Mouse (Mus musculus) MEL (cell line): Measurements from ENCODE around the gene Vti1a. TPM values are rescaled to one million over a fixed set of nuclear protein-coding genes. Genes with fewer than 3 reads are reported as not detected.

Experiments used
- DNase-seq: peaks from one replicate; pipeline ENCODE4 v3.0.0; 2011; ENCODE audit warnings: low read depth, low spot score
- H3K27ac ChIP-seq: 2 replicates; pipeline ENCODE4 v1.5.1; 2012; ENCODE audit warnings: low read depth, mild to moderate bottlenecking, control low read depth, low read length, moderate library complexity; ENCODE audit not compliant: control insufficient read depth
- H3K27me3 ChIP-seq, 2 experiments: fragments of 150-350 bp in 1 of 2; sonication (generic) in 1 of 2; 2 replicates each; pipeline ENCODE4 v1.6.1; 2012; ENCODE audit warnings: low read length in 2 of 2, mild to moderate bottlenecking in 2 of 2, improper control_type of control experiment in 1 of 2, moderate library complexity in 1 of 2; ENCODE audit not compliant: insufficient read depth in 2 of 2, control insufficient read depth in 1 of 2
- H3K36me3 ChIP-seq, 2 experiments: 2 replicates each; pipeline ENCODE4 v1.6.1; 2012 to 2014; ENCODE audit warnings: low read length in 2 of 2, improper control_type of control experiment in 1 of 2, inconsistent platforms in 1 of 2, mild to moderate bottlenecking in 1 of 2; ENCODE audit not compliant: insufficient read depth in 2 of 2, control insufficient read depth in 1 of 2
- H3K4me1 ChIP-seq, 2 experiments: fragments of 150-350 bp in 1 of 2; sonication (generic) in 1 of 2; 2 replicates each; pipeline ENCODE4 v1.6.1; 2012; ENCODE audit warnings: low read length in 2 of 2, improper control_type of control experiment in 1 of 2, mild to moderate bottlenecking in 1 of 2; ENCODE audit not compliant: insufficient read depth in 2 of 2, control insufficient read depth in 1 of 2
- H3K4me3 ChIP-seq, 2 experiments: fragments of 150-350 bp in 1 of 2; sonication (generic) in 1 of 2; 2 replicates each; pipeline ENCODE4 v1.5.1; 2012; ENCODE audit warnings: low read depth in 2 of 2, low read length in 2 of 2, mild to moderate bottlenecking in 2 of 2, moderate library complexity in 2 of 2, control low read depth in 1 of 2, improper control_type of control experiment in 1 of 2; ENCODE audit not compliant: control insufficient read depth in 1 of 2, insufficient read depth in 1 of 2
- H3K79me2 ChIP-seq: 2 replicates; pipeline ENCODE4 v1.6.1; 2012; ENCODE audit warnings: mild to moderate bottlenecking, low read length, moderate library complexity; ENCODE audit not compliant: control insufficient read depth, poor library complexity, insufficient read depth
- H3K9ac ChIP-seq: 2 replicates; pipeline ENCODE4 v1.6.1; 2012; ENCODE audit warnings: low read depth, mild to moderate bottlenecking, control low read depth, low read length, moderate library complexity; ENCODE audit not compliant: control insufficient read depth, poor library complexity, severe bottlenecking
- H3K9me3 ChIP-seq: fragments of 150-350 bp; sonication (generic); replicated peaks from 2 replicates; pipeline ENCODE4 v1.6.1; 2012; ENCODE audit warnings: mild to moderate bottlenecking, low read length, improper control_type of control experiment, moderate library complexity; ENCODE audit not compliant: insufficient read depth
- BHLHE40 ChIP-seq: IDR thresholded peaks from 2 replicates; pipeline ENCODE4 v1.6.1; 2012; ENCODE audit warnings: low read depth, mild to moderate bottlenecking, inconsistent platforms, low read length, improper control_type of control experiment, borderline replicate concordance
- CHD1 ChIP-seq: IDR thresholded peaks from 2 replicates; pipeline ENCODE4 v1.6.1; 2012; ENCODE audit warnings: low read depth, mild to moderate bottlenecking, inconsistent platforms, low read length, improper control_type of control experiment
- CHD2 ChIP-seq: IDR thresholded peaks from 2 replicates; pipeline ENCODE4 v1.6.1; 2011; ENCODE audit warnings: low read length, improper control_type of control experiment
- CTCF ChIP-seq, 3 experiments: IDR thresholded peaks in 2 of 3; conservative IDR thresholded peaks in 1 of 3; 2 replicates each; pipeline ENCODE4 v1.5.1; 2011 to 2012; ENCODE audit warnings: low read length in 3 of 3, low read depth in 2 of 3, mild to moderate bottlenecking in 2 of 3, improper control_type of control experiment in 1 of 3, inconsistent platforms in 1 of 3, mixed read lengths in 1 of 3, moderate library complexity in 1 of 3; ENCODE audit not compliant: control insufficient read depth in 1 of 3, insufficient read depth in 1 of 3, poor library complexity in 1 of 3, severe bottlenecking in 1 of 3
- ELF1 ChIP-seq: IDR thresholded peaks from 2 replicates; pipeline ENCODE4 v1.6.1; 2014; ENCODE audit warnings: low read depth, mild to moderate bottlenecking, inconsistent platforms, low read length, improper control_type of control experiment, moderate library complexity
- EP300 ChIP-seq, 2 experiments: IDR thresholded peaks; 2 replicates each; pipeline ENCODE4 v1.6.1; 2011; ENCODE audit warnings: improper control_type of control experiment in 2 of 2, low read length in 2 of 2, low read depth in 1 of 2, mild to moderate bottlenecking in 1 of 2
- ETS1 ChIP-seq: IDR thresholded peaks from 2 replicates; pipeline ENCODE4 v1.6.1; 2012; ENCODE audit warnings: low read depth, mild to moderate bottlenecking, inconsistent platforms, low read length, improper control_type of control experiment, moderate library complexity
- GABPA ChIP-seq: IDR thresholded peaks from 2 replicates; pipeline ENCODE4 v1.6.1; 2012; ENCODE audit warnings: low read depth, mild to moderate bottlenecking, inconsistent platforms, low read length, improper control_type of control experiment, moderate library complexity
- GATA1 ChIP-seq: IDR thresholded peaks from 2 replicates; pipeline ENCODE4 v1.6.1; 2011; ENCODE audit warnings: low read depth, low read length, improper control_type of control experiment
- HCFC1 ChIP-seq: IDR thresholded peaks from 2 replicates; pipeline ENCODE4 v1.6.1; 2012; ENCODE audit warnings: low read depth, mild to moderate bottlenecking, inconsistent platforms, low read length, improper control_type of control experiment, moderate library complexity
- JUND ChIP-seq: IDR thresholded peaks from 2 replicates; pipeline ENCODE4 v1.6.1; 2011; ENCODE audit warnings: low read depth, mild to moderate bottlenecking, improper control_type of control experiment, low read length
- KAT2A ChIP-seq: conservative IDR thresholded peaks from 2 replicates; pipeline ENCODE4 v1.6.1; 2012; ENCODE audit warnings: low read depth, low read length, improper control_type of control experiment, inconsistent platforms
- MAFK ChIP-seq: IDR thresholded peaks from 2 replicates; pipeline ENCODE4 v1.6.1; 2011; ENCODE audit warnings: low read depth, mild to moderate bottlenecking, low read length, improper control_type of control experiment, borderline replicate concordance
- MAX ChIP-seq: IDR thresholded peaks from 2 replicates; pipeline ENCODE4 v1.6.1; 2011; ENCODE audit warnings: low read length, improper control_type of control experiment
- MAZ ChIP-seq: IDR thresholded peaks from 2 replicates; pipeline ENCODE4 v1.6.1; 2012; ENCODE audit warnings: low read depth, mild to moderate bottlenecking, inconsistent platforms, low read length, improper control_type of control experiment
- MEF2A ChIP-seq: IDR thresholded peaks from 2 replicates; pipeline ENCODE4 v1.6.1; 2014; ENCODE audit warnings: low read depth, mild to moderate bottlenecking, inconsistent platforms, low read length, improper control_type of control experiment; ENCODE audit not compliant: poor library complexity, insufficient replicate concordance, severe bottlenecking; ENCODE audit errors: extremely low read depth
- MXI1 ChIP-seq: IDR thresholded peaks from 2 replicates; pipeline ENCODE4 v1.6.1; 2011; ENCODE audit warnings: mild to moderate bottlenecking, low read depth, low read length, improper control_type of control experiment
- MYB ChIP-seq: IDR thresholded peaks from 2 replicates; pipeline ENCODE4 v1.6.1; 2011; ENCODE audit warnings: mild to moderate bottlenecking, low read depth, low read length, improper control_type of control experiment
- NELFE ChIP-seq: IDR thresholded peaks from 2 replicates; pipeline ENCODE4 v1.6.1; 2011; ENCODE audit warnings: low read depth, low read length, improper control_type of control experiment
- NRF1 ChIP-seq: IDR thresholded peaks from 2 replicates; pipeline ENCODE4 v1.6.1; 2014; ENCODE audit warnings: low read depth, mild to moderate bottlenecking, inconsistent platforms, low read length, improper control_type of control experiment, moderate library complexity; ENCODE audit not compliant: poor library complexity, insufficient read depth, severe bottlenecking
- POLR2A ChIP-seq, 2 experiments: IDR thresholded peaks; 2 replicates each; pipeline ENCODE4 v1.6.1; 2011 to 2012; ENCODE audit warnings: low read length in 2 of 2, mild to moderate bottlenecking in 2 of 2, control low read depth in 1 of 2, improper control_type of control experiment in 1 of 2, low read depth in 1 of 2, moderate library complexity in 1 of 2; ENCODE audit not compliant: control insufficient read depth in 1 of 2, insufficient read depth in 1 of 2, poor library complexity in 1 of 2
- POLR2AphosphoS2 ChIP-seq: IDR thresholded peaks from 2 replicates; pipeline ENCODE4 v1.6.1; 2011; ENCODE audit warnings: low read length, improper control_type of control experiment
- RAD21 ChIP-seq: IDR thresholded peaks from 2 replicates; pipeline ENCODE4 v1.6.1; 2011; ENCODE audit warnings: mild to moderate bottlenecking, low read depth, low read length, improper control_type of control experiment
- RCOR1 ChIP-seq: IDR thresholded peaks from 2 replicates; pipeline ENCODE4 v1.6.1; 2012; ENCODE audit warnings: low read depth, mild to moderate bottlenecking, inconsistent platforms, low read length, improper control_type of control experiment
- SIN3A ChIP-seq: IDR thresholded peaks from 2 replicates; pipeline ENCODE4 v1.6.1; 2012; ENCODE audit warnings: low read length, improper control_type of control experiment, inconsistent platforms
- SMC3 ChIP-seq: IDR thresholded peaks from 2 replicates; pipeline ENCODE4 v1.6.1; 2011; ENCODE audit warnings: low read depth, low read length, improper control_type of control experiment
- TAL1 ChIP-seq: IDR thresholded peaks from 2 replicates; pipeline ENCODE4 v1.6.1; 2012; ENCODE audit warnings: mild to moderate bottlenecking, inconsistent platforms, low read length, moderate library complexity, mixed read lengths
- TBP ChIP-seq: IDR thresholded peaks from 2 replicates; pipeline ENCODE4 v1.8.0; 2011; ENCODE audit warnings: low read depth, low read length, improper control_type of control experiment
- TCF12 ChIP-seq: IDR thresholded peaks from 2 replicates; pipeline ENCODE4 v1.6.1; 2014; ENCODE audit warnings: low read depth, mild to moderate bottlenecking, inconsistent platforms, low read length, improper control_type of control experiment, moderate library complexity
- UBTF ChIP-seq: IDR thresholded peaks from 2 replicates; pipeline ENCODE4 v1.6.1; 2012; ENCODE audit warnings: low read depth, mild to moderate bottlenecking, inconsistent platforms, low read length, improper control_type of control experiment, moderate library complexity, borderline replicate concordance; ENCODE audit not compliant: insufficient read depth
- USF1 ChIP-seq: IDR thresholded peaks from 2 replicates; pipeline ENCODE4 v1.6.1; 2014; ENCODE audit warnings: low read depth, mild to moderate bottlenecking, inconsistent platforms, low read length, improper control_type of control experiment, moderate library complexity
- USF2 ChIP-seq, 2 experiments: IDR thresholded peaks; 2 replicates each; pipeline ENCODE4 v1.6.1; 2011 to 2012; ENCODE audit warnings: improper control_type of control experiment in 2 of 2, low read length in 2 of 2, borderline replicate concordance in 1 of 2, inconsistent platforms in 1 of 2, low read depth in 1 of 2, mild to moderate bottlenecking in 1 of 2; ENCODE audit not compliant: insufficient read depth in 1 of 2
- ZC3H11A ChIP-seq: IDR thresholded peaks from 2 replicates; pipeline ENCODE4 v1.6.1; 2012; ENCODE audit warnings: low read depth, mild to moderate bottlenecking, inconsistent platforms, low read length, improper control_type of control experiment
- ZNF384 ChIP-seq: IDR thresholded peaks from 2 replicates; pipeline ENCODE4 v1.6.1; 2012; ENCODE audit warnings: low read depth, mild to moderate bottlenecking, inconsistent platforms, low read length, improper control_type of control experiment
- polyA plus RNA-seq, 2 experiments: library from polyadenylated mRNA; stranded (reverse) in 1 of 2; unstranded in 1 of 2; fragments of >175 nt in 1 of 2; fragments of >200 nt in 1 of 2; gene quantifications; 2 replicates each; pipeline versions ENCODE4 v1.2.1 to v1.2.4; 2012; ENCODE audit warnings: low replicate concordance in 2 of 2, low read depth in 1 of 2; ENCODE audit not compliant: insufficient read length in 2 of 2, insufficient read depth in 1 of 2, missing spikeins in 1 of 2
- total RNA-seq: library from RNA; depleted of rRNA; stranded (reverse); fragments of 300-350 nt; gene quantifications from 2 replicates; pipeline ENCODE4 v1.2.3, GENCODE M21; 2012

Gene Vti1a
- total and polyA plus RNA-seq, 3 experiments = 37.2 to 119 (median 42.8) TPM

GRCm38 (mm10) chr19:55271448-55271847, 44.6 kb upstream of the Vti1a start:
- H3K4me3 ChIP-seq = no peak overlapping the region
- TF ChIP-seq GATA1 (peak; percentile 43; the same call in 1 of the 2 replicates), CTCF (IDR thresholded peaks at IDR 0.05 in 2 of 3, conservative IDR thresholded peaks at IDR 0.05 in 1 of 3; ENCODE audit: control insufficient read depth in 1 of 3, insufficient read depth in 1 of 3, low read depth in 2 of 3, low read length in 3 of 3, poor library complexity in 1 of 3, severe bottlenecking in 1 of 3) (no peak), GABPA (no peak), CHD2 (no peak), MYB (no peak), USF2 (IDR thresholded peaks at IDR 0.05; ENCODE audit: borderline replicate concordance in 1 of 2, insufficient read depth in 1 of 2, low read depth in 1 of 2, low read length in 2 of 2) (no peak), EP300 (IDR thresholded peaks at IDR 0.05; ENCODE audit: low read depth in 1 of 2, low read length in 2 of 2) (peak; percentile 36 to 60; a peak in 3 of 4 replicates), MAZ (no peak), MXI1 (no peak), ZC3H11A (no peak), CHD1 (no peak), JUND (no peak), SIN3A (0 out of 2 replicates have a peak, but pooled peaks have one; percentile 22), MEF2A (no peak), POLR2A (IDR thresholded peaks at IDR 0.05; ENCODE audit: control insufficient read depth in 1 of 2, insufficient read depth in 1 of 2, low read depth in 1 of 2, low read length in 2 of 2, poor library complexity in 1 of 2) (0 out of 4 replicates have a peak, but pooled peaks of 1 of the 2 experiments have one; percentile 14), HCFC1 (no peak), ZNF384 (no peak), MAFK (no peak), RAD21 (no peak), TBP (no peak), POLR2AphosphoS2 (no peak), KAT2A (no peak), ELF1 (no peak), UBTF (no peak), TAL1 (no peak), RCOR1 (no peak), NRF1 (no peak), BHLHE40 (no peak), SMC3 (no peak), TCF12 (peak; percentile 53; the same call in 1 of the 2 replicates), ETS1 (peak; percentile 52), NELFE (no peak), MAX (no peak), USF1 (no peak)
- TF ChIP-seq, all 39 proteins: peak for 6
- H3K79me2 ChIP-seq = peaks cover 14% of the 10 kb centered on the region
- H3K27ac ChIP-seq = peak overlapping the region; percentile 41; the same call in 1 of the 2 replicates
- H3K36me3 ChIP-seq = peaks cover 31 to 52% of the 10 kb centered on the region in 2 experiments
- peaks cover 43 to 44% of the 10 kb centered on the region in 2 experiments for H3K4me1 ChIP-seq
- DNase-seq = peak; percentile 53
- H3K9ac ChIP-seq = no peak overlapping the region
- H3K9me3 ChIP-seq = no peaks in the 10 kb centered on the region
- no peaks in the 10 kb centered on the region for H3K27me3 ChIP-seq
